16 mouse cellular contexts compared by ENCODE assay signal in genomic region chr13:40856786-40857185, GRCm38 (mm10).
"Had no signal": no experiment of that assay in that cellular context is flagged by ENCODE, and none has a peak within 500 bp of the region (broad histone marks: within the 10 kb centered on the region; RNA-seq: fewer than 3 reads in every experiment).

No protein-coding gene starts in this region.

- DNase-seq: lung, adult 2 months; lung, postnatal 14 days; right cerebral cortex, postnatal 14 days; thymus, adult 2 months; thymus, postnatal 25 days; thymus, postnatal 4 days had no signal

- ATAC-seq: lung, postnatal 0 days; midbrain, embryonic 13.5 days; midbrain, embryonic 15.5 days had no signal

- H3K9me3 ChIP-seq: lung, embryonic 15.5 days; megakaryocyte, embryonic 14.5 days; midbrain, embryonic 13.5 days; midbrain, embryonic 15.5 days; neural tube, embryonic 12.5 days; stomach, embryonic 15.5 days had no signal

- H3K4me3 ChIP-seq: lung, embryonic 15.5 days; megakaryocyte, embryonic 14.5 days; midbrain, embryonic 13.5 days; midbrain, embryonic 15.5 days; neural tube, embryonic 12.5 days; stomach, embryonic 15.5 days had no signal

- H3K4me1 ChIP-seq: stomach, embryonic 15.5 days had no signal

- H3K4me2 ChIP-seq: lung, embryonic 15.5 days; midbrain, embryonic 11.5 days; midbrain, embryonic 13.5 days; midbrain, embryonic 15.5 days; neural tube, embryonic 12.5 days; stomach, embryonic 15.5 days had no signal

- H3K36me3 ChIP-seq: lung, embryonic 15.5 days; midbrain, embryonic 13.5 days; midbrain, embryonic 15.5 days; neural tube, embryonic 12.5 days; stomach, embryonic 15.5 days had no signal

- H3K27me3 ChIP-seq: lung, embryonic 15.5 days; megakaryocyte, embryonic 14.5 days; midbrain, embryonic 13.5 days; midbrain, embryonic 15.5 days; neural tube, embryonic 12.5 days; stomach, embryonic 15.5 days had no signal

- H3K27ac ChIP-seq: lung, embryonic 15.5 days; macrophage; midbrain, embryonic 13.5 days; midbrain, embryonic 15.5 days; neural tube, embryonic 12.5 days; stomach, embryonic 15.5 days; stomach, postnatal 0 days had no signal

- H3K9ac ChIP-seq: lung, embryonic 15.5 days; midbrain, embryonic 13.5 days; midbrain, embryonic 15.5 days; neural tube, embryonic 12.5 days; stomach, embryonic 15.5 days had no signal
